Mouse (Mus musculus): ENCODE measurements at regions not wholly inside any gene's neighbourhood (a gene's known extent, or its start where the extent isn't known, plus 50 kb on each side); places are given as distances from the start of the nearest gene placed in this dataset.
A peak's percentile ranks its signal among the peaks of the same experiment; 100 is the strongest.
"Not testable (repeated sequence)": the region's sequence is repeated elsewhere in the genome, so short reads cannot be mapped to it uniquely, and the experiment has no call there.

DNA sequence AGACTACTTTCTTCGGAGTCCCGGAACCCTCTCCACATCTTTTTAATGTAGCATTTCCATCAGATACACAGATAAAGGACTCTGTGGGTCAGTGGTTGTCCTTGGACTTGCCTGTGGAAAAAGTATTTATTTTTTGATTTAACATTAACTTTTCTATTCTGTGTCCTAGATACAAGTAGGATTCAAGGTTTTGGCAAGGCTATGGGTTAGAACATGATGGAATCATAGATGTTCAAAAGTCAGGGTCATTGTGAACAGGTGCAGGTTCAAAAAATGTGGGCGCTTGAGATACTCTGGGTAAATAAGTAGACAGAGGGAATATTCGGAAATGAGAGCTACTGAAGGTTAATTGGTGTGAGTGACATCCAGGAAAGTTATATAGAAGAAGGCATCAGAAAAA, 347.7 kb downstream of the Cypt12 start:
- ATAC-seq (replicated peaks in 1 of 2; ENCODE audit: insufficient read depth in 1 of 2, low FRiP score in 2 of 2, low TSS enrichment in 1 of 2, low read depth in 1 of 2, poor library complexity in 2 of 2, severe bottlenecking in 2 of 2): no peak

DNA sequence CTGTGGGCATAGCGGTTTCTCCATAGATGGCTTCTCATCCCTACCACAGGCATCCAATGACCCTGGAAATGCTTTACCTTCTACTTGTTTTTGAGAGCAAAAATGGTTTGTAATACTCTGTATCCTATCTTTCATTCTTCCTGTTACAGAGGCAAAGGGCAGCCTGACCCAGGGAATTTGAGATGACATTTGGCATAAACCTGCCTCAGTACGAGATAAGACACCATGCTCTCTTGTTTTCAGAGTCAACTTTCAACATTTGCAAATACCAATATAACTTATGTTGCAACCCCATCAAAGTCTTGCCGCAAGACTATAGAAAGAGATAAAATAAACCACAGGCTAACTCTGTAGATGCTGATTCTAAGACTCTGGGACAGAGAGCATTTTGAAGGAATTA, 350.5 kb downstream of the Cypt12 start:
- ATAC-seq (replicated peaks in 1 of 2; ENCODE audit: insufficient read depth in 1 of 2, low FRiP score in 2 of 2, low TSS enrichment in 1 of 2, low read depth in 1 of 2, poor library complexity in 2 of 2, severe bottlenecking in 2 of 2): no peak

DNA sequence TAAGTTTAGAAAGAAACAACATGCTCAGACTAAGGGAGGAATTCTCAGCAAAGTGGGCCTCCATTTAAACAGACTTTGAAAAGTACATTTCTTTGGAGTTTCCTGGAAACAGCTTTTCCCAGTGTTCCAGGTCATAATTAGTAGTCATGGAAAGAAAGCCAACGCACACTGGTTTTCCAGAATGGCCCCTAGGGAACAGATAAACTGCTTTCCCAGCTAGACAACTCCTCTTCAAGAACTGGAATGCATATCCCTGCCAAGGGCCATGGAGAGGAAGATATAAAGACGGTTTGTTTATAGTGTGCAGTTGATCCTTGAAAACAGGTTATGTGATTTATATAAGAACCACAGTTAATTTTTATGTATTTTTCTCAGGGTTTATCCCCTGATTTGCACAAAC, 351.3 kb downstream of the Cypt12 start:
- ATAC-seq (replicated peaks in 1 of 2; ENCODE audit: insufficient read depth in 1 of 2, low FRiP score in 2 of 2, low TSS enrichment in 1 of 2, low read depth in 1 of 2, poor library complexity in 2 of 2, severe bottlenecking in 2 of 2): no peak

DNA sequence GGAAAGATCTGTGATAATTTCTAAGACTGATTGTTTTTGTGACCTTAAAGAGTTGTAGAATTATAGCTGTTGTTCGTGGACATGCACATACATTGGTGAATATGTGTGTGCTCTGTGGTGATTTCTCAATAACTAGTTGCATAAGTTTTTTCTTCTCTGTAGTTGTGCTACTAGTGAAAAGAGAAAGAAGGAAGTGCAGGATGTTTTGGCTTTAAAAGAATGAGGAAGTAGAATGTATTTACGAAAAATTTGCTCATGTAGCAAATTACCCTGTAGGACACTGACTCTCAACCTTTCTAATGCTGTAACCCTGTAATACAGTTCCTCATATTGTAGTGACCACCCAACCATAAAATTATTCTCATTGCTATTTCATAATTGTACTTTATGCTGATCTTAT, 371.2 kb downstream of the Cypt12 start:
- ATAC-seq (replicated peaks in 1 of 2; ENCODE audit: insufficient read depth in 1 of 2, low FRiP score in 2 of 2, low TSS enrichment in 1 of 2, low read depth in 1 of 2, poor library complexity in 2 of 2, severe bottlenecking in 2 of 2): peak; percentile 83 to 93

DNA sequence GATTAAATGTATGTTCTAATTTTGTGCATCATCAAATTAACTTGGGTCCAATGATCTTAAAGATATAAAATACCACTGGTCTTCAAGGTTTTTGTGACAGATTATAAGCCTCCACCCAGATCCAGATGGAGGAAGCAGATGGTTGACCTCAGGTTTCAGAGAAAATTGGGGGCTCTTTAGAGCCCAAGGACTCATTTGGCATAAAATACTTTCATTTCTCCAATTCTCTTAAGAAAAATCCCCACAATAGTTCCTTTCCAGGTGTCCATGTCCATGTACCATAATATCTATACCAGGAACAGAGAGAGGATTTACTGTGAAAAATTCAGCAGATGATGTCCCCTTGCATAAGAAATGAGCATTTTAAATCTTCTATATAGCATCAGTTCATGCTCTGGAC, 385.0 kb downstream of the Cypt12 start:
- ATAC-seq (replicated peaks in 1 of 2; ENCODE audit: insufficient read depth in 1 of 2, low FRiP score in 2 of 2, low TSS enrichment in 1 of 2, low read depth in 1 of 2, poor library complexity in 2 of 2, severe bottlenecking in 2 of 2): no peak

DNA sequence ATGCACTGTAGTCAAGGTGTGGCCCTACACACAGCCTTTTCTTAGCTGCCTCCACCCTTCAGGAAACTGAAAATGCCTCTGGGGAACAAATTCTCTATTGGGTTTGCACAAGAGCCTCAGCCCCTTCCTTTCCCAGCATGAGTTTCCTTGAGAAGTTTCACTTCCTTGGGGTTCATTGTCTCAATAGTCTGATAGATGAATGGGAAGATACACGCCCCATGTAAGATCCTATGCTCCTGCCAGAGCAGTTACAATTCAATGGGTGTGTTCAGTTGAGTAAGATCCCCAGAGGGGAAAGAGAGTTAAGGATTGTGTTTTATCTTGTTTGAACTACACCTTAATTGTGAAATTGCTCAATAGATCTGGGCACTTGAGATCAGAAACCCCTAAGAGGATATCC, 391.0 kb downstream of the Cypt12 start:
- peak in 1 of 2 experiments; percentile 36; a peak in 1 of 4 replicates for ATAC-seq (replicated peaks in 1 of 2; ENCODE audit: insufficient read depth in 1 of 2, low FRiP score in 2 of 2, low TSS enrichment in 1 of 2, low read depth in 1 of 2, poor library complexity in 2 of 2, severe bottlenecking in 2 of 2)

DNA sequence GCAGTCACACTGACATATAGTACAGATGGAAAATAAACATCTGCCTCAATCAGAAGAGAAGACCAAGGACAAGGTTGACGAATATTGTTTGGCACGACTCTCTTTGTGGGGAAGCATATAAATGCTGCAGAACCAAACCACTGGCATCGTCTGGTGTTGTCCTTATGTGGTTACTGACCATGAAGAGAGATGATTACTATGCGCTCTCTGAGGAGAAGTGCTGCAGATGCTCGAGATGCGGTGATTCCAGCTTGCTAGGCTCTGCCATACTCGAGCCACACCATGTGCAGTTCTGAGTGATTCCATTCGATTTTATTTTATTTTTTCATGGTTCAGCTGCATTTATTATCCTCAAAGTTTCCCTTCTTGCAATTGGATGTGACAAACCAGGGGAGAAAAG, 393.5 kb downstream of the Cypt12 start:
- no peak for ATAC-seq (replicated peaks in 1 of 2; ENCODE audit: insufficient read depth in 1 of 2, low FRiP score in 2 of 2, low TSS enrichment in 1 of 2, low read depth in 1 of 2, poor library complexity in 2 of 2, severe bottlenecking in 2 of 2)

DNA sequence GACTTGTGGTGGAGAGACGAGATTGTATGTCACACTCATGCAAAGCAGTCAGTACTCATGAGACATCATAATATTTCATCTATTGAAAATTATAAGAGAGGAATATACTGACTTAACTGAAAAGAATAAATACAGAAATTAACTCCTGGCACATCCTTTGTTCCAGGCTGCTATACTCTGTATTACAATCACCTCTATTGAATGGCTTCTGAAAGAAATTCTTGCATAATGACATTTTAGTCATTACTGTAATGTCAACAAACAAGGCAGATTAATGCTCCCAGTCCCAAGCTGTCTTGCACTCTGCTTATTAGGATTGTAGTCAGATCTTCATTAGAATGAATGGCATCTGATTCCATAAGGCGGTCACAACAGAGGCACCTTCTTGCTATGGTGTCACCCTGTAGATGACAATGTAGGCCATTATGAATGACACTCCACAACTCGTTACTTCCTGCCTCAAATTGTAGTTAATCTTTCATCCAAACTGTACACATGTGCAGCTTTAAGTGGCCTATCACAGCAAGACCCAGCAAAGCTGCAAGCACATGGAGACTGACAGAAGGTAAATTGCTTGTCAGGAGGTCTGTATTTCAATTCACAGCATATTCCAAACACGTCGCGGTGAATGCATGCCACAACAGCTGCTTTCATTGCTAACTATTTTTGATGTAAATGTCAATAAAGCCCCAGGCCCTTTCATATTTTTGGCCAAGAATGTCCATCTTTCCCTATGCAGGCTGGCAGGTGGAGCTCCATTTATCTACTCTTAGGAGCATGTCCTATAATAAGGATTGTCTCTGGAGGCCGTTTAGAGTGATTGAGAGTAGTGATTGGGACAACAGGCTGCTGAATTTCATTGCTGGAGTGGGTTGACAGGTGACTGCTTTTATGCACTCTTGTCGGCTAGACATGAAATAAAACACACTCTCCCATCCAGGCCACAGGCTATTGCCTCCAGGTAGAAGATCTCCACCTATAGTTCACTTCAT, 430.1 kb downstream of the Cypt12 start:
- ATAC-seq (replicated peaks in 1 of 2; ENCODE audit: insufficient read depth in 1 of 2, low FRiP score in 2 of 2, low TSS enrichment in 1 of 2, low read depth in 1 of 2, poor library complexity in 2 of 2, severe bottlenecking in 2 of 2): no peak

DNA sequence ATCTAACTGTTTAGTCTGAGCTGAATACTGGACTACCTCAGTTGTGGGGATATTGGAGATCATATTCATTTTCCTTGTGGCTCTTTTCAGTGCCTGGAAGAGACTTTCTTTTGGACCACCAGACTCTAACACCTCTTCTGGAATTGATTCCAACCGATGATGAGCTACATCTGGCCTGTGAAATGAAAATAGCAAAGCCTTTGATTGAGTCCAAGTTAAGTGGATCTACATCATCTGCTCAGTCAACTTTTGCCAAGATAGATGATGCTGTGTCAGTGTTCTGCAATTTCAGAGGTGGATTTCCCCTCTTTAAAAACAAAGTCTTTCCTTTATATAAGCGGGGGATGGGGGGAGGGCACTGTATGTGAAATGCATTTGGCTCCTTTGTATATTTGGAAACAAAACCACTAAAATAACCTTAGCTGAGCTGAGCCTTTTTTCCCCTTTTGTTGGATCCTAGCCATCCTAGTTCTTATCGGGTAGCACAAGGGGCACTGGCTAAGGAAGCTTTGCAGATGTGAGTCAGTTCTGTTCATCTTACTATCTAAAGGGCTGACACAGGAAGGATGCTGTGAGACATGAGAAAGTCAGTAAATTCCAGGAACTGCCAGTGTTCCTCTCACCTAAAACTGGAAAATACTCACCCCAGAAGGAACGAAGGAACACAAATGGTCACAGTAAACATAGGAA, 473.8 kb downstream of the Cypt12 start:
- peak in 1 of 2 experiments; percentile 27; a peak in 2 of 4 replicates for ATAC-seq (replicated peaks in 1 of 2; ENCODE audit: insufficient read depth in 1 of 2, low FRiP score in 2 of 2, low TSS enrichment in 1 of 2, low read depth in 1 of 2, poor library complexity in 2 of 2, severe bottlenecking in 2 of 2)

DNA sequence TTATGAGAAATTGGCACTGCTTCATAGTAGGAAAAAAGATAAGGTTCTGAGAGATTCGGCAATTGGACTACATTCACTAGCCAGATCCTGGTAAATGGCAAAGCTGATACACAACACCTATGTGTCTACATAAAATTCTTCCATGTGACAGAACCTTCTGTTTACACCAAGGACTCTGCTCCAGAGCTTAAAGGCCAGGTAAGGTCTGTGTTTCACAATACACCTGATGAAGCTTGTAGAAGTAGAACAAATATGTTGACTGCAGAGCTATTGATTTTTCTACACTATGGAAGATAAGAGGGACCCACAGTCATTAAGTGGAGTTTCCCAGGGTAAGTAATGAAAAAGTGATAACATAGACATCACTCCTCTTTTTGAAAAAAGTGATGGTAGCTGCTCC, 480.7 kb downstream of the Cypt12 start:
- no peak for ATAC-seq (replicated peaks in 1 of 2; ENCODE audit: insufficient read depth in 1 of 2, low FRiP score in 2 of 2, low TSS enrichment in 1 of 2, low read depth in 1 of 2, poor library complexity in 2 of 2, severe bottlenecking in 2 of 2)

DNA sequence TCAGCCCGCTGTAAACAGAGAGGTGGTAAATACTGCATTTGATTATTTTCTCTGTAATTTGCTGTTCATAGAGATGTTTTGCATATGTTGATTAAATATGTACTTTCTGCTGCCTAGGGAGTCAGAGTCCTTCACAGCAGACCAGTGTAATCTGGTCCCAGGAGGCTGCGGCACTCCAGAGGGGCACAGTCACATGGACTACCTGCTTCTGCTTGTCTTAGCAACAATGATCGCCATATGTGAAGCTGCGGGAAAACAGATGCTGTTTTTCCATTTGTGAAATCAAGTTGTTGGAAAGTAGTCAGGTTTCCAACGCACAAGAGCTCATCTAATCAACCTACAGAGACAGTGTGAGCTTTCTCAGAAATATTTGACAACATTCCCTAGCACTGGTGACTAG, 490.6 kb downstream of the Cypt12 start:
- ATAC-seq (replicated peaks in 1 of 2; ENCODE audit: insufficient read depth in 1 of 2, low FRiP score in 2 of 2, low TSS enrichment in 1 of 2, low read depth in 1 of 2, poor library complexity in 2 of 2, severe bottlenecking in 2 of 2): no peak

DNA sequence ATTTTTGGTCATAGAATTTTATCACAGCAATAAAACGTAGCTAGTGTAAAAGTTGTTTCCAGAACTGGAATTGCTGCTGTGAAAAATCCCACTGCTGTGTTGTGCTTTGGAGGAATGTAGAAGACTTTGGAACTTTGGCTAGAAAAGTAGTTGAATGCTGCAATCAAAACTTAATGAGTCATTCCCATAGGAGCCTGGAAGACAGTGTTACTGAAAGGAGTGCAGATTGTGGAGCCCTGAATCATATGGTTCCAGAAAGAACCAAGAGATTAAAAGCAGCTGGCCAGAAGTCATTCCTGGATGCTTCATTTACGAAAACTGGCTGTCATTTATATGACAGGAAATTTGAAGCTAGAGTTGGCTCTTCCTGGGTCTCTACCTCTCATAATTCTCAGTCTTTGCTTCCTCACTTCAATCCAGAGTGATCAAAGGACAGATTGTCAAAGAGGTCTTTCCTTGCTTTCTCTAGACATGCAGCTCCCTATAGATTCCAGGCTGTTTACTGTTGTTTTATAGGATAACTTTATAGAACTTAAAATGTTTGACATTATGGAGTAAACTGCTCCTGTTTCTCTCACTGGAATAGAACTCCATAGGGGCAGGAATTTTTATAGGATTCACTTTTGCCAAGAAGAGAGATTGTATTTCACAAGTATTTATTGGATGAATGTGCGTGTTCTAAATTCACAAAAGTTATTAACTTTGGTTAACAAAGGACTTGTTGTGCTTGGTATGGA, 504.2 kb downstream of the Cypt12 start:
- no peak for ATAC-seq (replicated peaks in 1 of 2; ENCODE audit: insufficient read depth in 1 of 2, low FRiP score in 2 of 2, low TSS enrichment in 1 of 2, low read depth in 1 of 2, poor library complexity in 2 of 2, severe bottlenecking in 2 of 2)

DNA sequence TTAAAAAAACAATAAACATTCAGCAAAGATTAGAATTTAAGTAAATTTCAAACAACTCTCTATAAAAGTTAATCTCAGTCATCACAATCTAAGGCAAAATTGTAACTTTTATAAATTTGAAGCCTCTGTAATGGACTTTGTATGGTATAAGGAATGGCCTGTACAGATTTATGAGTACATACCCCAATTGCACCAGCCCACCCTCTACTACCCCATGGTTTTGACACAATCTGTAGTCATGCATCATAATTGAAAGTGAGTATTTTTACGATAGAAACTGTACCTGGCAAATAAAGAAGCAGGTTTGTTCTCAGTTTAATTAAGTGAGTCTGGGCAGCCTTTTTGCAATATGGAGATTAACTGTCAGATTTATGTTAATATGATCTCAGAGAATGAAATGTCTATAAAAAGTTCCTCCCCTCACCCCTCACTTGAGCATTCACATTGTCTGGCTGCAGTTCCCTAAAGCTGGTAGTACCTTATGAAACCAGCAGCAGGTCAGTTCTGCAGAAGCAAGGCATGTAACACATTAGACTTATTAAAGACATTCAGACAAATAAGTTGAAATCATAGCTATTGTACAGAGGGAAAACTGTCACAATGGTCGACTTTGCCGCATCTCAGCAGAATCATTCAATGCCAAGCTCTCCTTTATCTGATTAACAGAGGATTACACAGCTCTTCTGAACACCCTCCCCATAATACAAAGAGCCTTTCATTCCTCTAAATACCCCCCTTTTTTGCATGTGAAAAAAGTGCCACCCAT, 505.2 kb downstream of the Cypt12 start:
- no peak for ATAC-seq (replicated peaks in 1 of 2; ENCODE audit: insufficient read depth in 1 of 2, low FRiP score in 2 of 2, low TSS enrichment in 1 of 2, low read depth in 1 of 2, poor library complexity in 2 of 2, severe bottlenecking in 2 of 2)

DNA sequence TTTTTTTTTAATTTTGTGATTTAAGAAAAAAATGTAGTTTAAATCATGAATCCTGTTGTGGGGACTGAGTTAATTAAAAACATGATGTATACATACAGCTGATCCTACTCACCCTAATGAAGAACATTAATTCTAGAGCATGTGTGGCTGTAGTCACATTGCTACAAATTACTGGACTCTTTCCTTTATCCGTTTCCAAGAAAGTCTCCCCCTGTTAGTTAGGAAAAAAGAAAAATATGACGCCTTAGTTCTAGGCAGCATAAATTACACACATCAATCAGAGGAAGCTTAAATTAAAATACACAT, 505.7 kb downstream of the Cypt12 start:
- ATAC-seq (replicated peaks in 1 of 2; ENCODE audit: insufficient read depth in 1 of 2, low FRiP score in 2 of 2, low TSS enrichment in 1 of 2, low read depth in 1 of 2, poor library complexity in 2 of 2, severe bottlenecking in 2 of 2): no peak

DNA sequence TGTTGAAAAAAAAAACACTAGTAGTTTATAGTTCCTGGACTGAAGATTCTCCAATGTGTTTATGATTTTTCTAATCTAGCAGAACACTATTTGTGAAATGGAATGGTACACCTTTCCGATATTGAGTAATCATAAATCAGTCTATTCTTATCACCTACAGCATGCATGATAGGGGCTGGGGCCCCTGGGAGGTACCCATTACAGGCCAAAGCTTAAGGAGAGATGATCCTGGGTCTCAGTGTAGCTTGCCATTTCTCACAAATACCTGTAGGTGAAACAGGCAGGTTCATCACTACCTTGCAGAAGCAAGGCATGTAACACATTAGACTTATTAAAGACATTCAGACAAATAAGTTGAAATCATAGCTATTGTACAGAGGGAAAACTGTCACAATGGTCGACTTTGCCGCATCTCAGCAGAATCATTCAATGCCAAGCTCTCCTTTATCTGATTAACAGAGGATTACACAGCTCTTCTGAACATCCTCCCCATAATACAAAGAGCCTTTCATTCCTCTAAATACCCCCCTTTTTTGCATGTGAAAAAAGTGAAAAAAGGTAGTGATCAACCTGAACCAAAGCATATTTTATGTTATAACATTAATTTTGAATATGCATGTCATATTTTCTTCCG, 506.5 kb downstream of the Cypt12 start:
- not testable (repeated sequence) for ATAC-seq (replicated peaks in 1 of 2; ENCODE audit: insufficient read depth in 1 of 2, low FRiP score in 2 of 2, low TSS enrichment in 1 of 2, low read depth in 1 of 2, poor library complexity in 2 of 2, severe bottlenecking in 2 of 2)

DNA sequence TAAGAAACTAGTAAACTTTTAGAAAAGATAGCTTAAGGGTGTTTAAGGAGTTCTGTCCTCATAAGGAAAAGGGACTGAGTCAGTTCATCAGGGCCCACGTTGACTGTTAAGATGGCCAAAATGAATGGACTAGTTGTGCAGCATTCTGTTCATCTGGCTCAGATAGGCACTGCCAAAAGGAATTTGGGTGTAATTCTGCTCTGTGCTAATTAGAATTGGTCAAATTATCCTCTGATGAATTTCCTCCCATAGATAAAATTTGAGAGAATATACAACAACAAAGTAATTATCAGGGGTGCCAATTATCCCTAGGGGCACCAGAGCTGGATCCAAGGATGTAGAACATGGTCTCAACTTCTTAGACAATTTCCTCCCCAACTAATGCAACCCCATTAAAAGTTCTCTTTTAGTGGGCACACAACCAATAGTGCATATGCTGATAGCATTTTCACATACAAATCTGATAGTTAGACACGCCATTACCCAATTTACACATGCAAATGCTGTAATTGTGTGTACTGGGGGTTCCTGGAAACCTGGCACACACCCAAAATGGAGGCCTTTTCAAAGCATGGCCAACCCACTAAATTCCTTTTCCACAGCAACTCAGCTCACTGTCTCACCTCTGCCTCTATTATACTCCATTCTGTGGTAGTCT, 508.0 kb downstream of the Cypt12 start:
- ATAC-seq (replicated peaks in 1 of 2; ENCODE audit: insufficient read depth in 1 of 2, low FRiP score in 2 of 2, low TSS enrichment in 1 of 2, low read depth in 1 of 2, poor library complexity in 2 of 2, severe bottlenecking in 2 of 2): no peak

DNA sequence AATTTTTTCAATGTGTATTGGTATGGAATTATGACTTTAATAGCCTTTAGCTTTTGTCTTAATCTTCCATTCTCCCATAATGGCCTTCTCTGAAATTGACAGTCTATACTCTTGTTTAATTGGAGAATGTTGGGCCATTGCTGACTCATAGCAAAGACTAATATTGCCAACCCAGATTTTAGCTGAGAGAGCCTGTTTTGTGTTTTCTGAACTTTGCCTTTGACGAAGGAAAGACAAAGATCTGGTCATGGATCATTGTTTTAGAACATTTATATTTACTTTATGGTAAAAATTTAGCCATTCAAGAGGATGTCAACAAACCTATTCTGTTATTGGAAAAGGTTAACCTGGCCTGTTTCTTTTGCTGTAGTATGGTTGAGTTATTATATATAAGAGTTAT, 512.1 kb downstream of the Cypt12 start:
- ATAC-seq (replicated peaks in 1 of 2; ENCODE audit: insufficient read depth in 1 of 2, low FRiP score in 2 of 2, low TSS enrichment in 1 of 2, low read depth in 1 of 2, poor library complexity in 2 of 2, severe bottlenecking in 2 of 2): no peak
